Mouse (Mus musculus) liver, postnatal 0 days (tissue): ENCODE measurements around the gene Sypl2.
A peak's percentile ranks its signal among the peaks of the same experiment; 100 is the strongest.

Experiments
- CTCF ChIP-seq: sonication (generic); IDR thresholded peaks from 2 replicates; pipeline ENCODE4 v1.5.1; 2016; ENCODE audit warnings: antibody characterized with exemption, low read depth
- EP300 ChIP-seq: IDR thresholded peaks from 2 replicates; pipeline ENCODE4 v1.6.1; 2016; ENCODE audit warnings: antibody characterized with exemption, low read depth, mild to moderate bottlenecking

DNA sequence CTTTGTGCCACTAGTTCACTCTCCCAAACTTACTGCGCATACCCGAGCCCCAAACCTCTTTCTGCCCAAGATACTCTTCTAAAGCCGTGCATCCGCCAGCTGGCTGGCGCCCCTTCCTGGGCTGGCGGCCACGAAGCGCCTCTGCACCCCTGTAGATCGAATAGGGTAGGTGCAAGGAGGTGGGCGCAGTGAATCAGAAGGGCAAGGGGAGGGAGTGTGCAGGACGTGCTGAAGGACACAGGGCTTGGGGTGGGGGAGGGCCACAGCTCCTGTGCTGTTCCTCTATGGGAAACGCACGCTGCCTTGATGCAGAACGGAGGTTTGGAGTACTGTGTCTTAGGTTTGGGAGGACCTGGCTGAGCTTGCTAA is 15.7 kb downstream of the Sypl2 start, which contains the start of gene Atxn7l2:
- TF ChIP-seq CTCF (peak; percentile 49), EP300 (no peak)
